Mouse (Mus musculus) CH12.LX (cell line): Measurements from ENCODE around the gene Rab17. TPM values are rescaled to one million over a fixed set of nuclear protein-coding genes. Genes with fewer than 3 reads are reported as not detected.
A peak's percentile ranks its signal among the peaks of the same experiment; 100 is the strongest.

ENCODE experiments used
- DNase-seq: peaks from one replicate; pipeline ENCODE4 v3.0.0-alpha.2; 2013; ENCODE audit errors: extremely low read depth
- H3K27ac ChIP-seq: 2 replicates; pipeline ENCODE4 v1.5.1; 2012; ENCODE audit warnings: low read depth, mild to moderate bottlenecking, control low read depth, moderate library complexity; ENCODE audit not compliant: insufficient read depth
- H3K27me3 ChIP-seq: replicated peaks from 2 replicates; pipeline ENCODE3; 2012; ENCODE audit warnings: inconsistent platforms
- H3K36me3 ChIP-seq, 2 experiments: replicated peaks in 1 of 2; 2 replicates each; pipeline versions ENCODE3 to v1.6.1; 2012; ENCODE audit warnings: inconsistent platforms in 1 of 2, low read length in 1 of 2, mild to moderate bottlenecking in 1 of 2, mixed read lengths in 1 of 2, moderate library complexity in 1 of 2; ENCODE audit not compliant: control insufficient read depth in 1 of 2, insufficient read depth in 1 of 2
- H3K4me1 ChIP-seq, 2 experiments: 2 replicates each; pipeline ENCODE4 v1.6.1; 2012; ENCODE audit warnings: inconsistent platforms in 1 of 2, moderate library complexity in 1 of 2; ENCODE audit not compliant: insufficient read depth in 2 of 2, control insufficient read depth in 1 of 2
- H3K4me2 ChIP-seq: 2 replicates; pipeline ENCODE4 v1.6.1; 2012; ENCODE audit warnings: low read depth, mild to moderate bottlenecking, control low read depth; ENCODE audit not compliant: poor library complexity, insufficient read depth, severe bottlenecking
- H3K4me3 ChIP-seq, 3 experiments: fragments of 150-350 bp in 1 of 3; sonication (generic) in 1 of 3; replicated peaks in 1 of 3; 2 replicates each; pipeline versions ENCODE3 to v1.5.1; 2011 to 2012; ENCODE audit warnings: low read depth in 2 of 3, low read length in 2 of 3, mild to moderate bottlenecking in 2 of 3, moderate library complexity in 2 of 3, control low read depth in 1 of 3, improper control_type of control experiment in 1 of 3, inconsistent platforms in 1 of 3, mixed read lengths in 1 of 3; ENCODE audit not compliant: poor library complexity in 1 of 3
- H3K79me2 ChIP-seq: replicated peaks from 2 replicates; pipeline ENCODE4 v1.6.1; 2012; ENCODE audit warnings: mild to moderate bottlenecking, moderate library complexity; ENCODE audit not compliant: control insufficient read depth, poor library complexity, insufficient read depth, severe bottlenecking; ENCODE audit errors: extremely low read depth
- H3K9ac ChIP-seq: 2 replicates; pipeline ENCODE4 v1.6.1; 2012; ENCODE audit warnings: low read depth, mild to moderate bottlenecking, control low read depth, moderate library complexity; ENCODE audit not compliant: insufficient read depth
- H3K9me3 ChIP-seq: replicated peaks from 2 replicates; pipeline ENCODE3; 2012; ENCODE audit warnings: low read length, inconsistent platforms, mixed read lengths
- CTCF ChIP-seq, 2 experiments: IDR thresholded peaks in 1 of 2; conservative IDR thresholded peaks in 1 of 2; 2 replicates each; pipeline ENCODE4 v1.5.1; 2011 to 2012; ENCODE audit warnings: low read depth in 2 of 2, low read length in 2 of 2, improper control_type of control experiment in 1 of 2, inconsistent platforms in 1 of 2, mild to moderate bottlenecking in 1 of 2, moderate library complexity in 1 of 2
- E2F4 ChIP-seq: IDR thresholded peaks from 2 replicates; pipeline ENCODE4 v1.6.1; 2011; ENCODE audit warnings: low read depth, low read length, improper control_type of control experiment; ENCODE audit not compliant: insufficient replicate concordance
- GABPA ChIP-seq: IDR thresholded peaks from 2 replicates; pipeline ENCODE4 v1.6.1; 2012; ENCODE audit warnings: low read depth, low read length, improper control_type of control experiment, inconsistent platforms; ENCODE audit not compliant: insufficient replicate concordance
- HCFC1 ChIP-seq: IDR thresholded peaks from 2 replicates; pipeline ENCODE4 v1.6.1; 2012; ENCODE audit warnings: low read depth, mild to moderate bottlenecking, inconsistent platforms, low read length, improper control_type of control experiment
- MAZ ChIP-seq: IDR thresholded peaks from 2 replicates; pipeline ENCODE4 v1.6.1; 2012; ENCODE audit warnings: low read depth, mild to moderate bottlenecking, inconsistent platforms, low read length, improper control_type of control experiment, moderate library complexity
- MXI1 ChIP-seq: IDR thresholded peaks from 2 replicates; pipeline ENCODE4 v1.6.1; 2011; ENCODE audit warnings: mild to moderate bottlenecking, low read depth, low read length, improper control_type of control experiment
- PAX5 ChIP-seq: IDR thresholded peaks from 2 replicates; pipeline ENCODE4 v1.6.1; 2012; ENCODE audit warnings: low read length, inconsistent platforms, mixed read lengths
- RAD21 ChIP-seq: IDR thresholded peaks from 2 replicates; pipeline ENCODE4 v1.6.1; 2011; ENCODE audit warnings: low read depth, mild to moderate bottlenecking, low read length, improper control_type of control experiment, moderate library complexity
- SIN3A ChIP-seq: IDR thresholded peaks from 2 replicates; pipeline ENCODE4 v1.6.1; 2012; ENCODE audit warnings: low read length, improper control_type of control experiment, inconsistent platforms
- dilution Hi-C: fragments of 300-500 bp; cut with MboI; formaldehyde crosslinking; loops from 2 replicates; pipeline ENCODE4 v1.14.3; 2020; ENCODE audit warnings: low sequenced_read_pairs; ENCODE audit not compliant: extremely low pct_unique_long_range_greater_than_20kb, extremely low pct_ligation_motif_present
- in situ Hi-C: fragments of 300-500 bp; cut with MboI; formaldehyde crosslinking; loops from 3 replicates; pipeline ENCODE4 v1.14.3; 2019; ENCODE audit warnings: low sequenced_read_pairs, low pct_ligation_motif_present, low pct_unique_long_range_greater_than_20kb, mixed read lengths
- polyA plus RNA-seq: library from polyadenylated mRNA; unstranded; fragments of >175 nt; gene quantifications from 2 replicates; pipeline ENCODE4 v1.2.1, GENCODE M21; 2012; ENCODE audit warnings: low read depth; ENCODE audit not compliant: insufficient read length
- total RNA-seq, 2 experiments: library from RNA; depleted of rRNA; stranded (reverse); fragments of 300-350 nt in 1 of 2; fragments of >200 nt in 1 of 2; gene quantifications; 2 replicates each; pipeline ENCODE4 v1.2.3; 2012 to 2014

Gene Rab17
- total and polyA plus RNA-seq, 3 experiments, result 0.15 to 0.64 (median 0.59) TPM

DNA sequence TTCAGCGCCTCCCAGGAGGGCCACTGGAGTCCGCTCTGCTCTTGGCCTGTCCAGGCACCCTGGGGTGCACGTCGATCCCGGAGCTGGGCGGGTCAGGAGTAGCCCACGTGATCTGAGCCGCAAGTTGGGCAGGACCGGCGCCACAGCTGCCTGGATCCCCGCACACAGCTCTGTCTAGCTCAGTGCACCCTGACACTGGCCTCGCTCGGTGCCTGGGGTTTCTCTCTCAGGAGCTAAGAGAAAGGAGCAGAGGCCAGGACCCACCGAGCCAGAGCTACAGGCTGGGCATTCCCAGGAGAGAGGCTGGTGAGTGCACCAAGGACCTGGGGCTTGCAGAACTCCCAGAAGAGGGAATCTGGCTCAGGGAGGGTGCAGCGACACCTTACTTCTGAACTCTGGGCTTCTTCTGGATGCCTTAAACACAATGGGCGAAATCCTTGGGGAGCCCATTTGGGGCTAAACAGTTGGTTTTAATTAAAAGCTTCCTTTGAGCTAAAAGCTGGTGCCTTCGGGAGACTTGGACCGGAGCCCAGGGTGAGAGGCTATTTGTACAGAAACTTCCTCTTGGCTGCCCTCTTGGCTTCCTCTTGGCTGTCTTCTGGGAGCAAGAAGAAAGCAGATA, 54.4 kb downstream of the Rab17 start, which contains the start of gene Mlph:
TSS of gene Mlph (plus strand) at position 138 of the 622 bp plus-strand sequence.
- Histone ChIP-seq H3K27ac (no peak within 1 kb of the TSS), H3K36me3 (no peaks in the 10 kb centered on the region)
- TF ChIP-seq GABPA, result no peak
- TF ChIP-seq, all 38 proteins: peak for 0
- Histone ChIP-seq H3K4me2 (no peak within 1 kb of the TSS), H3K9me3 (peaks cover 11% of the 10 kb centered on the region), H3K79me2 (no peaks in the 10 kb centered on the region), H3K27me3 (peaks cover 85% of the 10 kb centered on the region), H3K9ac (no peak within 1 kb of the TSS), H3K4me1 (no peaks in the 10 kb centered on the region; a peak in 1 of 4 replicates), H3K4me3 (no peak within 1 kb of the TSS)
- no peak for DNase-seq
- dilution Hi-C loops, result no loop called here
- in situ Hi-C loops, result no loop called here

DNA sequence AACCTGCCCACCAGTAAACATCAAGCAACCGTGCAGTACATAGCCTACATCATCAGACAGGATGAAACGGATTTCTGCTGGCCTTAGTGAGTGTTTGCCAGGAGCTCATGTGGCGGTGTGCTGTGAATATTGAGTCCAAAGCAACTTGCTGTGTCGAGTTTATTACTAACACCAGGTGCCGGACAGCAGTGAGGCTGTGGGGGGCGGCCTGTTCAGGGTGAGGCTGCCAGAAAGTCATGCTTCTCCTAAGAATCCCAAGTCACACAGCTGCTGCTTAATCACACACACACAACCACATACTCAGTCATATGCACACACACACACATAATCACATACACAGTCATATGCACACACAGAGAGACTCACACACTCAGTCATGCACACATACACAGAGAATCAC, 56.2 kb downstream of the Rab17 start:
- H3K27ac ChIP-seq, result no peak overlapping the region
- H3K4me1 ChIP-seq, result no peaks in the 10 kb centered on the region; a peak in 1 of 4 replicates
- H3K9ac ChIP-seq, result no peak overlapping the region
- no peaks in the 10 kb centered on the region for H3K36me3 ChIP-seq
- H3K4me2 ChIP-seq, result no peak overlapping the region
- dilution Hi-C loops, result no loop called here
- in situ Hi-C loops, result no loop called here
- H3K4me3 ChIP-seq, result no peak overlapping the region
- TF ChIP-seq RAD21 (no peak), SIN3A (no peak), MAZ (no peak), PAX5 (no peak), HCFC1 (no peak), E2F4 (no peak), CTCF (conservative IDR thresholded peaks at IDR 0.05 in 1 of 2, IDR thresholded peaks at IDR 0.05 in 1 of 2; ENCODE audit: low read depth in 2 of 2, low read length in 2 of 2) (no peak)
- DNase-seq, result no peak
- no peaks in the 10 kb centered on the region for H3K9me3 ChIP-seq
- H3K79me2 ChIP-seq, result no peaks in the 10 kb centered on the region
- peaks cover 84% of the 10 kb centered on the region for H3K27me3 ChIP-seq

DNA sequence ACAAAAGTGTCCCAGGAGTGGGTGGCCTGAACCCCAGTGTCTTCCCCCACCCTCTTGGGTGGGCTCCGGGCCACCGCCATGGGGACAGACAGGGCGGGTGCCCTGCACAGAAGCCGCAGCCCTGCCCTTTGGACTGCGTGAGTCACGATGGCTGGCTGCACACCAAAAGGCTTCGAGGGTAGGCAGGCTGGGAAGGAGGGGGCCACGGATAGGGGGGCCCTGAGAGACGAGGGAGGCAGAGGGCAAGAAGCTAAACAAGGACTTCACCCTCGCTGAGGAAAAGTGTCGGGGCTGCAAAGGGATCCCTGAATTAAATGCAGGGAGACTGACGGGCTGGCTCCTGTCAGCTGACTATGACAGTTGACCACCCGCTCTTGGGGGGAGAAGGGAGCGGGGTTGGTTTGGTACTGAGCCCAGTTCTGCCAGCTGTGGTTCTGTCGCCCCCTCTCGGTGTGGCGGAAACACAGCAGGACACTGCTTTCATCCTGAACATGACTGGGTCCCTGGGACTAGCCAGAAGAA, 59.8 kb downstream of the Rab17 start:
- H3K4me1 ChIP-seq, result no peaks in the 10 kb centered on the region; a peak in 1 of 4 replicates
- no peak overlapping the region for H3K9ac ChIP-seq
- in situ Hi-C loops (no loop called here), dilution Hi-C loops (no loop called here)
- H3K27me3 ChIP-seq, result peaks cover 78% of the 10 kb centered on the region
- no peak overlapping the region for H3K4me3 ChIP-seq
- H3K36me3 ChIP-seq, result no peaks in the 10 kb centered on the region
- no peak overlapping the region for H3K4me2 ChIP-seq
- no peak for DNase-seq
- no peaks in the 10 kb centered on the region for H3K79me2 ChIP-seq
- TF ChIP-seq MXI1 (no peak), CTCF (conservative IDR thresholded peaks at IDR 0.05 in 1 of 2, IDR thresholded peaks at IDR 0.05 in 1 of 2; ENCODE audit: low read depth in 2 of 2, low read length in 2 of 2) (peak in 1 of 2 experiments; percentile 13; a peak in 1 of 4 replicates)
- H3K9me3 ChIP-seq, result no peaks in the 10 kb centered on the region
- no peak overlapping the region for H3K27ac ChIP-seq
